Mouse (Mus musculus) embryonic facial prominence, embryonic 10.5 days (tissue): ENCODE results near the gene Dock4. TPM values are rescaled to one million over a fixed set of nuclear protein-coding genes. Genes with fewer than 3 reads are reported as not detected.

Source experiments
- DNase-seq: peaks from one replicate; pipeline ENCODE4 v3.0.0-alpha.2; 2017; ENCODE audit warnings: low spot score
- H3K27ac ChIP-seq: fragments of 300-500 bp; sonication (generic); replicated peaks from 2 replicates; pipeline ENCODE4 v1.5.1; 2016; ENCODE audit warnings: mild to moderate bottlenecking
- H3K27me3 ChIP-seq: fragments of 300-500 bp; sonication (generic); replicated peaks from 2 replicates; pipeline ENCODE4 v1.6.1; 2016; ENCODE audit warnings: low read depth, mild to moderate bottlenecking; ENCODE audit not compliant: poor library complexity, severe bottlenecking
- H3K36me3 ChIP-seq: fragments of 300-500 bp; sonication (generic); replicated peaks from 2 replicates; pipeline ENCODE4 v1.6.1; 2016; ENCODE audit warnings: mild to moderate bottlenecking, moderate library complexity
- H3K4me1 ChIP-seq: fragments of 300-500 bp; sonication (generic); 2 replicates; pipeline ENCODE4 v1.6.1; 2016
- H3K4me3 ChIP-seq: fragments of 300-500 bp; sonication (generic); 2 replicates; pipeline ENCODE4 v1.5.1; 2016; ENCODE audit warnings: mild to moderate bottlenecking, moderate library complexity
- H3K9me3 ChIP-seq: fragments of 300-500 bp; sonication (generic); 2 replicates; pipeline ENCODE4 v1.6.1; 2016; ENCODE audit warnings: mild to moderate bottlenecking
- WGBS: fragments of 180-500 bp; shearing (Covaris S2); methylation state at CpG from one replicate; pipeline ENCODE4 v1.1.7; 2016; 5-methylcytosine and 5-hydroxymethylcytosine counted together
- polyA plus RNA-seq: library from polyadenylated mRNA; unstranded; fragments of >200 nt; fragmentation: Nextera tagmentation; extraction: Ambion mirVana; gene quantifications from 2 replicates; pipeline ENCODE4 v1.2.1, GENCODE M21; 2016

Gene Dock4
- polyA plus RNA-seq, 1 experiment from 2014 or later: 19.5 TPM

DNA sequence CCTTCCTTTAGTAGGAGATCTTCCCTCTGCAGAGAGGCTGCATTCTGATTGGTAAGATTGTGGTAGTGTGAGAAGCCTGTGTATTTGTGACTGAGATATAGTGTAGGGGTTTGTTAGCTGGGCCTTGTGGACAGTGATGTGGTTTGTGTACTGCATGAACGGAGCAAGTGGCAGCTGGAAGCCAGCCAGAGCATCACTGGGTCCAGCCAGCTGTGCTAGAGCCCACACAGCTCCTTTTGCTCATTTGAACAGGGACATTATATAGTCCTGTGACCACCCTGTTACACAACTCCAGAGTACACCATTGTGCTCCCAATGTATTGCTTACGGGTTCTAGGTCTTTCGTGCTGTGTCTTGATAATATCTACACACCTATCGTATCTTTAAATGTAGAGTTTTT lies 22.5 kb downstream of the Dock4 start:
- Histone ChIP-seq H3K27ac (no peak overlapping the region), H3K27me3 (no peaks in the 10 kb centered on the region), H3K9me3 (no peaks in the 10 kb centered on the region), H3K4me3 (no peak overlapping the region), H3K36me3 (no peaks in the 10 kb centered on the region), H3K4me1 (peaks cover 46% of the 10 kb centered on the region)
- DNase-seq: no peak
- WGBS: 92% methylated on average over 4 of the region's 4 CpGs

DNA sequence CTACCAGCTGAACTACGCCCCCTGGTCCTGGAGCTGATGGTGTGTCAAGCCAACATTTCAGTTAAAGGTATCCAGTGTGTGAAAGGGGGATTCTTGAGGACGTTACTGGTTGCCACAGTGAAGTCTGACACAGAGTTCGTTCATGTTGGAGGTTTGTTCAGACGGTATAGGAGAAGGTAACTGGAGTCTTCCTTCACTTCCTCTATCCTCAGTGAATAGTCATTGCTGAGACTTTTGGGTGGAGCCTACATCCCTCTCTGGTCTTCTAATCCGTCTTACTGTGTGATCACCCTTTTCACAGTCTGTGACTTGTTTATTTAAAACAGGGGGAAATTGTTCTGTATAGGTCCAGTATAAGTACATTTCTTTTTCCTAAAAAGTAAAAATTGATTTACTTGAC lies 23.3 kb downstream of the Dock4 start:
- no peak overlapping the region for H3K4me3 ChIP-seq
- no peak overlapping the region for H3K27ac ChIP-seq
- 81% methylated on average over 5 of the region's 5 CpGs for WGBS
- H3K9me3 ChIP-seq: no peaks in the 10 kb centered on the region
- DNase-seq: no peak
- H3K27me3 ChIP-seq: no peaks in the 10 kb centered on the region
- peaks cover 47% of the 10 kb centered on the region for H3K4me1 ChIP-seq
- no peaks in the 10 kb centered on the region for H3K36me3 ChIP-seq

DNA sequence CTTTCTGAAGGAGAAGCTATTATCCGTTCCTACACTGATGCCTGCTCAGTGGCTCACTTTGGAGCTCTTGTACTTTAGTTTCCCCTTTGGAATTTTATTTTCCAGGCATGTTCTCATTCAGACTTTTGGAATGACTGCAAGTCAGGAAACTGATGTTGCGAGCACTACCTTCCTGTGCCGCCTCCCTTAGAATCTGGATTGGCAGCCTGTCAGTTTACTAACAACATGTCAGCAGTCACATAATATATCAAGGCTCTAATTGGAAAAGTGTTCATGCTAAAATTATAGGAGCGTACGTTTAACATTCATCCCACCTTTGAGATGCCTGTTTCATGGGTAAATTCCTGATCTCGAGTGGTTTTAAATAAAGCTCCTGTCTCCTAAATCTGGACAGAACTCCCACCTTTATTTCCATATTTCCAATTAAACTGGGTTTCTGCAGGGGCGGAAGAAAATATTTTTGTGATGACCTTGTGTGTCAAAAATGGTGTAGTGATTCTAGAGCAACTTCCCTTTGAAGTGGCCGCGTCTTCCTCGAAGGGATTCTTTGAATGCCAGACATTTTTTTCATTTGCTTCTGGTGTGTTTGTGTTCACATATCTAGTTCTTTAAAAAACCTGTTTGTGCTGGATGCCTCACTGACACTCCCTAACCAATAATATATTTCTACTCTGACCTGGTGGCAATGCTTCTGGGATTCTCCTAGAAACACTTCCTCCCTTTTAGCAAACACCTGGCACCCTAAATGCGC lies 26.1 kb downstream of the Dock4 start:
- WGBS: 59% methylated on average over 11 of the region's 11 CpGs
- DNase-seq: no peak
- H3K9me3 ChIP-seq: no peaks in the 10 kb centered on the region
- no peaks in the 10 kb centered on the region for H3K27me3 ChIP-seq
- H3K4me1 ChIP-seq: peaks cover 40% of the 10 kb centered on the region
- no peak overlapping the region for H3K27ac ChIP-seq
- H3K4me3 ChIP-seq: no peak overlapping the region
- H3K36me3 ChIP-seq: no peaks in the 10 kb centered on the region

DNA sequence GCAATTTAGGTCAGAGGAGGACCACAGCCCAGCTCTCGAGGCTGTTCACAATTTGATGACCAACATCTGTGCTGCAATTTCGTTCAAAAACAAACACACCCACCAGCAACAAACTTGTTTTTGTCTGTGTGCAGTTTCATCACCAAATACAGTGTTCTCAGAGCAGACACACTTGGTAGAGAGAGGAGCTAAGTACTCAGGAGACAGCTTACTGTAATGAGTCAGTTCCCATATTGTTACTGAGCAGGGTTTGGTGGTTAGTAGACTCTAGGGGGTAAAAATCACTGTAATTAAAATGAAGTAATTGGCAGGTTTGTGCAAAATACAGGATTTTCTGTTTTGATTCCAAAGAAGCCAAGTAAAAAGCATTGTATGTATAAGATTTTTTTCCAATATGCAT lies 28.0 kb downstream of the Dock4 start:
- 34% methylated on average over 2 of the region's 2 CpGs for WGBS
- peaks cover 44% of the 10 kb centered on the region for H3K4me1 ChIP-seq
- no peaks in the 10 kb centered on the region for H3K36me3 ChIP-seq
- no peak for DNase-seq
- 0 out of 2 replicates have a peak overlapping the region, but pooled peaks have one; percentile 10 for H3K27ac ChIP-seq
- H3K4me3 ChIP-seq: no peak overlapping the region
- H3K27me3 ChIP-seq: no peaks in the 10 kb centered on the region
- no peaks in the 10 kb centered on the region for H3K9me3 ChIP-seq

DNA sequence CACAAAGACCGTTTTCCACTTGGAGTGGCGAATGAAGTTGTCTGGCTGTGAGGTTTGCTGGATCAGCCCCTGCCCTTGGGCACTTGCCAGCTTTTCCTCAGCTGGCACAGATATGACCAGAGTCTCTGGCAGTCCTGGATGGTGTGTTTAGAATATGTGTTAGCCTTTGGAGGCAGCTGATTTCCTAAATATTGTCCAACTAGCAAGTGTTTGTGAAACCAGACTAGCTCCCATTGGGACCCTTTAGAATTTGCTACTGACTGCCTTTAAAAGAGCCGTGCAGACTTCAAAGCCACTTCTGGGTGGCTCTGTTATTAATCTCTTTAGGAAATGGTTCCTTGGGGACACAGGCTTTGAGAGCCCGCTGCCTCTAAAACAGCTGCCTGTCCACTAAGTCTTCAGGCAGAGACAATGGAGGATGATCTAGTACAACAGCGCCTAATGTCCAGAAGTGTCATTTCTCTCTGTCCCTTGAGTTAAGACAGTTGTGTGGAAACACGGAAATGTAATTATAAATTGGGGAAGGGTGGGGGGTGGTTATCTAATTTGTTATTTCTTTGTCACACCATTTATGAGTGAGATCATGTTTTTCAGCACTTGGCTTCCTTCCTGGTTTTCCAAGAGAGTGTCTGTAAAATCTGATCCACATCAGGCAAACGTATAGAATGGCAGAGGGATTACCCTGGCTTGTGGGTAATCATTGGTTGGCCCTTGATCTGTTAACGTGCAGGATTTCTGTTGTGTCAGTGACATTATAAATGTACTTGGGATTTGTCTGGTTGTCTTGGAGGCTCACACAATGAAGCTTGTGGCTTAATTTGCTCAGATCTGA lies 32.1 kb downstream of the Dock4 start:
- H3K4me1 ChIP-seq: peaks cover 36% of the 10 kb centered on the region
- H3K4me3 ChIP-seq: no peak overlapping the region
- WGBS: 55% methylated on average over 8 of the region's 8 CpGs
- no peaks in the 10 kb centered on the region for H3K27me3 ChIP-seq
- DNase-seq: no peak
- H3K36me3 ChIP-seq: no peaks in the 10 kb centered on the region
- H3K27ac ChIP-seq: no peak overlapping the region
- H3K9me3 ChIP-seq: no peaks in the 10 kb centered on the region

DNA sequence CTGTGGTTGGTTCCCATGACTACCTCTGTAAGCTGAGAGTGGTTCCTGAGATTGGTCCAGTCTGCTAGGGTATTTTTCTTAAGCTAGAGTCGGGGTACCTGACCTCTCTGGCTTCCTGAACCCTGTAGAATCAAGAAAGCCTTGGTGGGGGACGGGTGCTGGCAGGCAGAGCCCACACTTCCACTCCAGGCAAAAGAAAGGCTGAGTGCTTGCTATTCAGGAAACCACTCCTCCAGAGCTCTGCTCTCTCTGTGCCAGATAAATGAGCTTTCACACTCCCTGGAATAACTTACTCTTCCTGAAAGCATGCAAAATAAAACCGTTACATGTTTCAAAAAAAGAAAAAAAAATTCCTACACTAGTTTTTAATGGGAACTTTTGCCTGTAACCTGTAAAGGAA lies 38.5 kb downstream of the Dock4 start:
- Histone ChIP-seq H3K27me3 (no peaks in the 10 kb centered on the region), H3K4me1 (peaks cover 38% of the 10 kb centered on the region), H3K27ac (no peak overlapping the region), H3K36me3 (no peaks in the 10 kb centered on the region), H3K9me3 (no peaks in the 10 kb centered on the region), H3K4me3 (no peak overlapping the region)
- DNase-seq: no peak
- WGBS: 22% methylated on average over 3 of the region's 3 CpGs

DNA sequence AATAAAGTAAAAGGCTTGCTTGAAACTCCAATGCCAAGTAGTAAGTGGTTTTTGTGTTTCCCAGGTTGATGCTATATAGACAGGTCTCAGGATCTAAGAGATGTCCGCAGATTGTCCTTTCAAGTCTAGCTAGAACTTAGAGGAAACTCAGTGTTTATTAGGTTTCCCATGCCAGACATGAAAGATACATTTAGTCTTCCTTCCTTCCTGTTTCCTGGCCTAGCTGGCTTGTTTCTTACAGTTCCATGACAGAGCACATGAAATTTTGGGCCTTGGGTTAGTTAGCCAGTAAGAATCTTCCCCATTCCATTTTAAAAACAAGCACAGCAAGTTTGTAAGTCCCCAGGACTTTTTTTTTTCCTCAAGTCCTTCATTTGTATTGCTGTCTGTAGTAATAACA lies 39.5 kb downstream of the Dock4 start:
- 89% methylated on average over 1 of the region's 1 CpGs for WGBS
- Histone ChIP-seq H3K9me3 (no peaks in the 10 kb centered on the region), H3K4me3 (no peak overlapping the region), H3K36me3 (no peaks in the 10 kb centered on the region), H3K4me1 (peaks cover 36% of the 10 kb centered on the region), H3K27ac (no peak overlapping the region), H3K27me3 (no peaks in the 10 kb centered on the region)
- no peak for DNase-seq

DNA sequence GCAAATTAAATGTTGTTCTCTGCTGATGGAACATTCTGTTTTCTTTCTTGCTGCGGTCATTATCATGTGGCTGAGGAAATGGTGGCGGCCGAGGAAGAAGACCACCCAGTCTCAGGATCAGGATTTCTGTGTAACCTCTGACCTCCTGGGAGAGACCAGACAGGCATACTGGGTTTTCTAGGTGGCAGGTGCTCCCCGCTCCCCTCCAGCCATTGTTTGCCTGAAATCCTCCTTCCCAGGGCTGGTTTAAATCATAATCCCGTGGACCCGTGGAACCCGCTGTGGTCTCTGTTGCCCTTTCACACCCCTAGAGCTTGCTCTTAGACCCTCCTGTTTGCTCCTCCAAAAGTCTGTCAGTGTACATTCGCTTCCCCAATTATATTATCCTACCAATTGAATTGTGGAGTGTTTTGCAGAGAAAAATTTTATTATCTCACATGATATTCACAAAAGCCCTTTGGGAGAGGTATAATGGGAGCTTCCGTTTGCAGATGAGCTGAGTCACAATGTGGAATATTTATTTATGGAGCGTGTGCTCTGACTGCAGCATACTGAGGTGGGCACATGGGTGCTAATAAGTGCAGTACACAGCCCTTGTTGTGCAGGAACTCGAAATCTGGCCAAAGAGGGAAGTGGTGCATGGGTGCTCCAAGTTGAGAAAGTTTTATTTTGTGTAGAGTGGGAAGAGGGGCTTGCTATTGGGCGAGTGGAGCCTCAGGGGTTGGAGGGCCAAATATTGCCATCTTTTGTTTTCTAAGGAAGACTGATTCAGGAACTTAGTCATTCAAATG lies 40.5 kb downstream of the Dock4 start:
- Histone ChIP-seq H3K4me1 (peaks cover 44% of the 10 kb centered on the region), H3K27ac (peak overlapping the region; percentile 63; the same call in 1 of the 2 replicates), H3K4me3 (no peak overlapping the region), H3K9me3 (no peaks in the 10 kb centered on the region), H3K27me3 (no peaks in the 10 kb centered on the region), H3K36me3 (no peaks in the 10 kb centered on the region)
- no peak for DNase-seq
- 48% methylated on average over 12 of the region's 12 CpGs for WGBS

DNA sequence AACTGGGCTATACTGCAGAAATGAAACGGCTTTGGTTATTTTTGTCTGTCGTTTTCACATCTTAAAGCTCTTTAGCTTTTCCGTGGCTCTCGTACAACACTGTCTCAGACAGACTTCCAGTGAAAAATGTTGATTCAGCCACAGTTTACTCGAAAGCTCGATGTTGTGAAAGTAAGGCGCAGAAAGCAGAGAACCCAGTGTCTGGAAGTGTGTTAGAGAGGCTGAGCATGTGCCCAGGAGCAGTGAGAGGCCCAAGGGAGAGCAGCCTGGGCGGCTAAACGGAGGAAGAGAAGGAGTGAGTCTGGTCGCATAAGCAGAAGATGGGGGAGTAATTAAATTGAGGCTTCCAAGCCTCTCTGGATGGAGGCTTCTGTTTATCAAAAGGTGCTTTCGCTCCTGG lies 50.6 kb downstream of the Dock4 start:
- Histone ChIP-seq H3K27ac (no peak overlapping the region), H3K27me3 (no peaks in the 10 kb centered on the region), H3K4me1 (peaks cover 30% of the 10 kb centered on the region), H3K4me3 (no peak overlapping the region), H3K9me3 (no peaks in the 10 kb centered on the region), H3K36me3 (no peaks in the 10 kb centered on the region)
- no peak for DNase-seq
- WGBS: 74% methylated on average over 11 of the region's 11 CpGs

DNA sequence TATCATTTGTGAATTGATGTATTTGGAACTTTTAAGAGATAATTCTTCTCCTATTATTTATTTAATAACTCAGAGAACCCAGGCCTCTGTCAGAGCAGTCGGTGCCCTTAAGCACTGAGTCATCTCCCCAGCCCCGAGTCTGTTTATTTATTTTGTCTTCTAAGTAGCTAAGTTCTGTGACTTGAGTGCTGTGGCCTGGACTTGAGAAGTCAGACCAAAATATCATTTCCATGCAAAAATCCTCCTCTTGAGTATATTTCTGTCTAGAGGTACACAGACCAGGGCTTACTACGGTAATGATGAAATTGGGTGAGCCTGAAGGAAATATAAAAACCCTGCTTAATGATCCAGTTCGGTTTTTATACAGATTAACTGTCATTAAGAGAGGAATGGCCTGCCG lies 52.1 kb downstream of the Dock4 start:
- Histone ChIP-seq H3K27ac (no peak overlapping the region), H3K27me3 (no peaks in the 10 kb centered on the region), H3K4me1 (peaks cover 30% of the 10 kb centered on the region), H3K36me3 (no peaks in the 10 kb centered on the region), H3K4me3 (no peak overlapping the region), H3K9me3 (no peaks in the 10 kb centered on the region)
- WGBS: 62% methylated on average over 5 of the region's 5 CpGs
- DNase-seq: no peak

DNA sequence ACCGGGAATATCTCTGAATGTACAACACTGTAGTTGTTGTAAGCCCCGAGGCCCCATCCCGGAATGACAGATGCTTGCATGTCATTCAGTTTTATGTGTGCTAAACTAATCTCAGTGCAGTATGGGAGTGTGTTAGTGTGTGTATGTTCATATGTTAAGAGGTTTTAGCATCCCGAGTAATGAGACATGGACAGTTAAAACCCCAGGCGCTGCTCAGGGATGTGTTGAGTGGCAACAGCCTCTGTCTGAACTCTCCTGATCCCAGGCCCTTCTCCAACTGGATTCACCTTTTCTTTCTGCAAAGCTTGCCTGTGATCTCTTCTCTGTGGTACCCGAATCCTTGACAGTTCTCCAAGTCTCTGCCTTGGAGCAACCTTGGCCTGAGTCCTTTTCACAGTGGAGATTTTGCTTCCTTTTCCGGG lies 52.5 kb downstream of the Dock4 start:
- 77% methylated on average over 7 of the region's 7 CpGs for WGBS
- no peak overlapping the region for H3K4me3 ChIP-seq

DNA sequence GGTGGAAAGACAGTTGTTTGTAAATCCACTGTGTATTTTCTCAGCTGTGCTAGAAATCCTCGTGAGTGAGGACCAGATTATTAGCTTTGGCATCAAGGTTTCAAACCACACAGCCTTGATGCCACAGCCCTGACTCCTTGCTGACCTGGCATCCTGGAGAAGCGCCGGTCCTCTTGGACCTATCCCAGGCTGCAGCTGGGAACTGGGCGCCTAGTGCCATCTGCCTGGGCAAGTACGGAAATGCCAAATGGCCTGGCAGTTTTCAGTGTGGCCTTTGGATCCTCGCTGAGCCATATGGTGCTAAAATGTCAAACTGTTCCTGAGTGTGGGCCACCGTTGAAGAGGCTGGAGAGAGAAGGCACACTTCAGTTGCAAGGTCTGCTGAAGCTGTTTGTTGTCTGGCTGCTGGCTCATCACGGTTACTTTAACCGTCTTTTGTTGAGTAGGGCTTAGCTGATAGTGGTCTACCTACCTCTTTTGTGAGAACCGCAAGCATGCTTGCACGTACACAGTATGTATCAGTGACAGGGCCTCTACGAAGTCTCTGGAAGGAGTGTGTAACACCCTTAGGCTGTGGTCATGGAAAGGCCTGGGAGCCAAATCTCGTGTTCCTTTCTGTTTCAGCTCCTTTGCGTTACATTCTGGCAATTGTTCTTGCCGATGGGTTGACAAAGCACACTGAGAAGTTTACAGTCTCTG lies 53.3 kb downstream of the Dock4 start:
- Histone ChIP-seq H3K4me3 (no peak overlapping the region), H3K36me3 (no peaks in the 10 kb centered on the region), H3K27me3 (no peaks in the 10 kb centered on the region), H3K9me3 (no peaks in the 10 kb centered on the region), H3K27ac (no peak overlapping the region), H3K4me1 (peaks cover 30% of the 10 kb centered on the region)
- no peak for DNase-seq
- 66% methylated on average over 15 of the region's 15 CpGs for WGBS

More for the DNA sequence above, 52.5 kb downstream of the Dock4 start:
- Histone ChIP-seq H3K27me3 (no peaks in the 10 kb centered on the region), H3K4me1 (peaks cover 30% of the 10 kb centered on the region), H3K27ac (no peak overlapping the region), H3K36me3 (no peaks in the 10 kb centered on the region), H3K9me3 (no peaks in the 10 kb centered on the region)
- no peak for DNase-seq
